ENCODE assay signal across 23 mouse cellular contexts in genomic region chr17:59382225-59383106, GRCm38 (mm10).
DNase-seq lines count a peak whose midpoint lies in the region; ATAC-seq and TF ChIP-seq lines count a peak whose summit lies in the region.
"Had no signal": no experiment of that assay in that cellular context is flagged by ENCODE, and none has a peak within 500 bp of the region (broad histone marks: within the 10 kb centered on the region; RNA-seq: fewer than 3 reads in every experiment).

No protein-coding gene starts in this region.

- no peaks in the 10 kb centered on the region for H3K36me3 ChIP-seq in forebrain, embryonic 14.5 days (ENCODE audit: control insufficient read depth, insufficient read depth, low read length)
- no peaks in the 10 kb centered on the region for H3K36me3 ChIP-seq in forebrain, embryonic 12.5 days (replicated peaks)
- no peaks in the 10 kb centered on the region for H3K36me3 ChIP-seq in limb, embryonic 14.5 days (ENCODE audit: control insufficient read depth, insufficient read depth, low read length)
- H3K36me3 ChIP-seq: heart, embryonic 10.5 days; midbrain, embryonic 10.5 days had no signal

- no peak overlapping the region for H3K27ac ChIP-seq in forebrain, embryonic 14.5 days (ENCODE audit: low read depth, low read length)
- no peak overlapping the region for H3K27ac ChIP-seq in forebrain, embryonic 12.5 days
- H3K27ac ChIP-seq in limb, embryonic 14.5 days (replicated peaks; ENCODE audit: low read depth, low read length) = peak overlapping the region; percentile 39; the same call in 1 of the 2 replicates
- H3K27ac ChIP-seq: heart, embryonic 10.5 days; hindbrain, embryonic 14.5 days; midbrain, embryonic 10.5 days; stomach, postnatal 0 days had no signal

- 25% methylated on average over 7 of the region's 7 CpGs for WGBS in forebrain, embryonic 14.5 days
- 62% methylated on average over 7 of the region's 7 CpGs for WGBS in forebrain, embryonic 12.5 days
- 35% methylated on average over 7 of the region's 7 CpGs for WGBS in limb, embryonic 14.5 days

- peak; percentile 65 for DNase-seq in forebrain, embryonic 14.5 days (ENCODE audit: low spot score)
- DNase-seq in A20 (ENCODE audit: low read depth, low spot score) (peak; percentile 83), MN1 (ENCODE audit: low spot score) (no peak)
- DNase-seq in Muller cell, postnatal 12 days (ENCODE audit: inconsistent ontology term) = peak; percentile 82
- peak; percentile 74 for DNase-seq in limb, embryonic 14.5 days (ENCODE audit: low spot score)
- DNase-seq in heart, adult 11 months = no peak
- DNase-seq: adrenal gland, postnatal 25 days; B cell, adult 2 months; cerebellum, adult 11 months; cerebellum, adult 9-11 months; heart, postnatal 4 days; kidney, adult 18-20 months; kidney, postnatal 10 days; thymus, adult 2 months; thymus, postnatal 4 days had no signal

- no peaks in the 10 kb centered on the region for H3K27me3 ChIP-seq in forebrain, embryonic 14.5 days (replicated peaks; ENCODE audit: control insufficient read depth, insufficient read depth, low read length)
- H3K27me3 ChIP-seq in forebrain, embryonic 12.5 days = no peaks in the 10 kb centered on the region
- no peaks in the 10 kb centered on the region for H3K27me3 ChIP-seq in limb, embryonic 14.5 days (ENCODE audit: control insufficient read depth, insufficient read depth, low read length)

- H3K9ac ChIP-seq in forebrain, embryonic 14.5 days (ENCODE audit: low read length) = no peak overlapping the region
- no peak overlapping the region for H3K9ac ChIP-seq in forebrain, embryonic 12.5 days
- no peak overlapping the region for H3K9ac ChIP-seq in limb, embryonic 14.5 days (ENCODE audit: low read depth, low read length, severe bottlenecking)
- H3K9ac ChIP-seq: hindbrain, embryonic 14.5 days had no signal

- H3K4me2 ChIP-seq in forebrain, embryonic 14.5 days (ENCODE audit: low read length) = no peak overlapping the region
- H3K4me2 ChIP-seq in forebrain, embryonic 12.5 days = no peak overlapping the region
- peak overlapping the region; percentile 19 for H3K4me2 ChIP-seq in limb, embryonic 14.5 days (replicated peaks; ENCODE audit: low read depth, low read length, severe bottlenecking)
- H3K4me2 ChIP-seq: hindbrain, embryonic 14.5 days had no signal

- no peak for TF ChIP-seq POLR2A in limb, embryonic 14.5 days (IDR thresholded peaks at IDR 0.05; ENCODE audit: borderline replicate concordance, extremely low read depth, insufficient read depth, insufficient read length)

- H3K9me3 ChIP-seq in forebrain, embryonic 14.5 days (replicated peaks; ENCODE audit: control insufficient read depth, low read length) = no peaks in the 10 kb centered on the region
- no peaks in the 10 kb centered on the region for H3K9me3 ChIP-seq in forebrain, embryonic 12.5 days
- H3K9me3 ChIP-seq in limb, embryonic 14.5 days (ENCODE audit: control insufficient read depth, low read length) = no peaks in the 10 kb centered on the region
- H3K9me3 ChIP-seq: heart, embryonic 10.5 days; midbrain, embryonic 10.5 days had no signal

- no peak overlapping the region for H3K4me3 ChIP-seq in forebrain, embryonic 14.5 days (ENCODE audit: low read depth, low read length)
- no peak overlapping the region for H3K4me3 ChIP-seq in forebrain, embryonic 12.5 days (replicated peaks)
- no peak overlapping the region for H3K4me3 ChIP-seq in limb, embryonic 14.5 days (replicated peaks; ENCODE audit: low read length)
- H3K4me3 ChIP-seq: heart, embryonic 10.5 days; midbrain, embryonic 10.5 days had no signal

- H3K4me1 ChIP-seq in forebrain, embryonic 14.5 days (ENCODE audit: control insufficient read depth, insufficient read depth, low read length) = no peaks in the 10 kb centered on the region; the same call in 1 of the 2 replicates
- 0 out of 2 replicates have a peak, but pooled peaks cover 2% of the 10 kb centered on the region for H3K4me1 ChIP-seq in forebrain, embryonic 12.5 days
- H3K4me1 ChIP-seq in limb, embryonic 14.5 days (ENCODE audit: control insufficient read depth, insufficient read depth, low read length) = peaks cover 13% of the 10 kb centered on the region
- H3K4me1 ChIP-seq: heart, embryonic 10.5 days; midbrain, embryonic 10.5 days had no signal

- peak; percentile 67 for ATAC-seq in forebrain, embryonic 14.5 days
- ATAC-seq in forebrain, embryonic 12.5 days (ENCODE audit: low FRiP score) = no peak
- ATAC-seq in limb, embryonic 14.5 days (ENCODE audit: low FRiP score, low read depth) = peak; percentile 76
- ATAC-seq: inflammation-experienced regulatory T-cells, adult 6 months; lung, postnatal 0 days; midbrain, embryonic 16.5 days had no signal

Comparison
In these comparisons a context has a peak if more than half of its experiments do, and no peak if none do; other contexts are left out.
1. DNase-seq: peak in forebrain, embryonic 14.5 days (single experiment), A20 (single experiment), Muller cell, postnatal 12 days (single experiment) and limb, embryonic 14.5 days (single experiment); none in MN1 (single experiment) and heart, adult 11 months (single experiment).